Mouse (Mus musculus) embryo, embryonic 11 days (tissue): ENCODE data around the gene Urm1.

Experiments used
- DNase-seq: peaks from one replicate; pipeline ENCODE4 v3.0.0-alpha.2; 2015

Gene Urm1

GRCm38 (mm10) chr2:29831106-29831505 is 11.2 kb downstream of the Urm1 start:
- no peak for DNase-seq

DNA sequence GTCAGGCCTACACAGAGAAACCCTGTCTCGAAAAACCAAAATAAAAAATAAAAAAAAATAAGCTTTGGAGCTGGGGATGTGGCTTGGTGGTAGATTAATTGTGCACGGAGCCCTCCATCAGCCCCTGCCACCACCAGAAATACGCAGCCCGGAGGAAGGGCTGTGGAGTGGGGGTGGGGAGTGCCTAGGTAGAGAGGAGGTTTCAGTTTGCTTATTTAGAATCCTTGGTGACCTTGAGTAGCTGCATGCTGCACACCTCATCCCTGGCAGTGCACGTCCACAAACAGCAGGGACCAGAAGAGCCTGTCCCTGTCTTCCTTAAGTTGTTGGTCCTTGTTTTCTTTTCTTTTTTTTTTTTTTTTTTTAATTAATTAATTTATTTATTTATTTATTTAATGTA is 13.9 kb downstream of the Urm1 start:
- DNase-seq = no peak

DNA sequence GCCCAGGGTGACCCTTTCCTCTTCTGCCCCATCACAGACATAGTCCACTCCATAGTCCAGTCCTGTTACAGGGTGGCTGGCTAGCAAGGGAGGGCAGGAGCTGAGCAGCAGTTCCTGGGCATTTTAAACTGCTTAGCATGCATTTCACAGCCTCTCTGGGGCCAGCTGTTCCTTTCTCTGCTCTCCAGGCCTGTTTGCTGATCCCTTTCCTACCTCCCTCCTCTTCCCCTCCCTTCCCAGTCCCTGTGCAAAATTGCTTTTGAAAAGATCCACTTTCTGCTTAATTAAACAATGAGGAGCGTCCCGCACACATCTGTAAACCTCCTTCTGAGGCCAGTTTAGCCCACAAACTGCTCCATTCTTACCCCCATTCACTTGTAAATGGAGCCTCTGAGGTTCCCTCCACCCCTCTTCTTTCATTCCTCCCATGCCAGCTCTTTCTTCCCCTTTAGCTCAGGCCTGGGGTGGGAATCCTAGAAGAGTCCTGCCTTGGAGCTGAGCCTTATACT is 15.6 kb downstream of the Urm1 start:
- no peak for DNase-seq

DNA sequence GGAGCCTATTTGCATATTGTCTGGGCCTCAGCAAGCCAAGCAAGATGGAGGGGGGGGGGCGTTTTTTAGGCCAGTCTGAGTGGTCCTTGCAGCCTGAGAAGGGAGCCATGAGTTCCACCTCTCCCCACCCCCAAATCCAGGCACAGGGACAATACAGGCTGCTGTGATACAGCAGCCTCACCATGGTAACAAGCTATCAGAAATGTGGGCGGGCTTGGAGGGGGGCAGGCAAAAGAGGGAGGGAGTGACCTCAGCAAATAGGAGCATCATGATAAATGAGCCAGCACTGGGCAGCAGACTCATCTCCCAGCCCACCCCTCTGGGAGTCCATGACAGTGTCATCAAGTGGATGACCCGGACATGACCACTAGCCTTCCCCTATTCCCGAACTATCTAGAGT is 19.6 kb downstream of the Urm1 start:
- DNase-seq = peak; percentile 83

DNA sequence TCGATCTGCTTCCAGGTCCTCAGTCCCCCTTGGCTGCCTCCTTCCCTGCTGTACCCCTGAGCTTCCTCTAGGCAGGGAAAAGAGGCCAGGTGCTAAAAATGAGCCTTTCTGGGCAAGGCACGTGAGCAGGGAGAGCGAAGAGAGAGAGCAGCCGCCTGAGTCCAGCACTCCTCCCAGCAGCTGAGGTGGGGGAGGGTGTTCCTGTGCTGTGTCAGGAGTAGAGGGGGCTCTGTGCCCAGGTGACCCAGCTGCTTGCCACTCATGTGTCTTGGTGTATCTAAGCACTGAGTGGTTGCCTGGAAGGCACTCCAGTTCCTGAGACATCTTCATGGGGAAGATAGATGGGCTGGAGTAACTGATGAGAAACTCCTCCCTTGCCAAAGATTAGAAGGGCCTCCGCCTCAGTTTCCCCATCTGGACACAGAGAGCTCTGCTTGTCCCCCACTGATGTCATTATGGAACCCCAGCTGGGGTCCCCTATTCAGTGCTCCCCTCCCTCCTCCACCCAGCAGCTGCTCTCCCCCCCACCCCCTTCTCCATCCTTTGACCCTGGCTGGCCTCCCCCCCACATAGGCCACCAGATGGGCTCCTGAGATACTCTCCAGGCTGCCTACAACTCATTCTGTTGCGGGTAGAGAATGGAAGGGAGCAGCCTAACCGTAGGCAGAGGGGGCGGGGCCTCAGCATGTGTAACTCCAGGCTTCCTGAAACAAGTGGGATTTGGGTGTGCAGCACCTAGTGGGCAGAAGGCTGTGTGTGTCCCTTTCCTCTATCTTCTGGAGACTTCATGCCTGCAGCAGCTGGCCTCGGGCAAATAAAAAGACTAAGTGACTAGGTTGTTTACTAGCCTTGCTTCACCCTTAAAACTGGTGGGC is 23.6 kb downstream of the Urm1 start:
- peak; percentile 74 for DNase-seq

DNA sequence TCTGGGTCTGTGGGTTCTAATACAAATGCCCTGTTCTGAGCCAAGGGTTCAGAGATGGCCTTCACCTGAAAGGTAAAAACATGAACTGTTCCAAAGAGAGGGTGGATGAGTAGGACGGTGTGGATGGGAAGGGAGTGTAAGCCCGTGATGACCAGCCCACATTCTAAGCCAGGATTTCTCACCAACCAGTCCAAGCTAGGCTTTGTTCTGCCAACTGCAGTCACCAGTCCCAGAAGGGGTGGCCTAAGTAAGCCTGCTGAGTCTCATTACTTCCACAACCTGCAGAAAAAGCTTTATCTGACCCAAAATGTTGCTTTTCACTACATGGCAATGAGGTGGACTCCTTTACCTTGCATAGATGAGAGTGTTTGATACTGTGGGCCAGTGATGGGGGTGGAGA is 24.2 kb downstream of the Urm1 start:
- DNase-seq = no peak

GRCm38 (mm10) chr2:29844661-29845060 is 24.8 kb downstream of the Urm1 start:
- DNase-seq = no peak

DNA sequence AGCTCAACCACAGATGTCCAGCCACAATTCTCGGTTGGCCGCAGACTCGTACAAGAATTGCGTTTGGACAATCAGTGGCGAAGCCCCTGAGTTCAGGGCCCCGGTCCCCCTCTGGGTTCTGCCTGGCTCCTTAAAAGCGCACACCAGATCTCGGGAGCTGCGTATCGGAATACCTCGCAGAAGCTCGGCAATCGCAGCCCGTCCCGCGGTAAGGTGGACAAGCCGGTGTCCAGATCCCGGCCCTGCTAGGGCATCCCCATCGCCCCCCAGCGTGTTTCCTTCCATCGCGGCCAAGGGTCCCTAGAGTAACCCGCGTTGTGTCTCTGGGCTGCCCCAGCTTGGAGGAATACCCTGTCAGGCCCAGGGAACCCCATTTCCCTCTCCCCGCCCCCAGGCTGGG is 25.8 kb downstream of the Urm1 start:
- no peak for DNase-seq

GRCm38 (mm10) chr2:29846061-29846853 is 26.4 kb downstream of the Urm1 start:
- peak; percentile 87 for DNase-seq

GRCm38 (mm10) chr2:29846911-29847310 is 27.0 kb downstream of the Urm1 start:
- peak; percentile 38 for DNase-seq

DNA sequence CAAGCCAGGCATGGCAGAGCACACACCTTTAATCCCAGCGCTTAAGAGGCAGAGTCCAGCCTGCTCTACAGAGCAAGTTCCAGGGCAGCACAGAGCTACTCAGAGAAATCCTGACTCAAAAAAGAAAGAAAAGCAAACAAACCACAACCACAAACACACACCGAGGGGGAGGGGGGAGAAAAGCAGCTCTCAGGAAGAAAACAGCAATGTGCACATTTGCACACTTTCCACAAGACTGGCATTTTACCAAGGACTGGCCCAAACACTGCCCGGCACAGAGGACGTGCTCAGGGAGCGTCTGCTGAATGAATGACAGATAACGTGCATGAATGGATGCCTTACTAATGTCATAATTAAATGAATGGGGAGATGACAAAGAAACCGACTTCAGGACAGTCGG is 29.2 kb downstream of the Urm1 start:
- no peak for DNase-seq

DNA sequence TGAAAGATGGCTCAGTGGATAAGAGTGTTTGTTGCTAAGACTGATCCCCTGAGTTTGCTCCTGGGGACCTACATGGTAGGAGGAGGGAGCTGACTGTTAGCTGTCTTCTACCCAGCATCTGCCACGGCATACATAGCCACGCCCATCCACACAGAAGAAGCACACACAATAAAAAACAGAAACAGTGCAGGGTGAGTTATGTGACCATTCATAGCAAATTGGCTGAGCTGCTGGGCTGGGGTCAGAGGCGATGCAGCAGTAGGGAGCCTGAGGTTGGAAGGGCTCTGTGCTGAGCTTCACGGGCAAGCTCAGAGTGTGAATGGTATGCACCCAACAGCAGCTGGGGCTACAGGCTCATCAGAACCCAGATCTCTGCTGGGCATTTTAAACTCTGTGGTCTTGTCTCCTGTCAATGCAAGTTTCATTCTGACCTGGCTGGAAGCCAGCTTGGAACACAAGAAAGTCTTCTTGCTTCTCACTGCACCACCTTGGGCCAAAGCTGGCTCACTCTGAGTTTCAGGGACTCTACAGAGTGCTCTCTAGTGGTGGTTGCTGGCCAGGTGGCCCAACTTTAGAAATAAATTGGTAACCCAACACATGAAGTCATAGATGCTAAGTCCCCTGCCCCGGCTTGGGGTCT is 30.1 kb downstream of the Urm1 start:
- DNase-seq = peak; percentile 56

GRCm38 (mm10) chr2:29852957-29853485 is 33.1 kb downstream of the Urm1 start:
- DNase-seq = peak; percentile 57

DNA sequence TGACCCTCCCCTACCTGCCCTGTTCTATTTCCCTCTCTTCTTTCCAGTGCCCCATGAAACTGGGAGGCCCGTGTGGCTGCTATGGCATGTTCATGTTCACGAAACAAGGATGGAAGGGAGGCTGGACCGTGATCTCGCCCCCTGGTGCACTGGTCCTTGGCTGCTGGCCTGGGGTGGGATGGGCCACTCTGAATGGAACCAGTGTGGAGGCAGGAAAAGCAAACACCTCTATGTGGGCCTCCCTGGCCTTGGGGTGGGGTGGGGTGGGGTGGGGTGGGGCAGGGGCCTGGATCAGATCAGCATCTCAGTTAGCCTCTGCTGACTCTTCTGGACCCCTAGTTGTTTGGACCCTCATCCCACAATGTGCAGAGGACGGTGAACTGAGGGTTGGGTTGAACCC is 33.9 kb downstream of the Urm1 start:
- no peak for DNase-seq

DNA sequence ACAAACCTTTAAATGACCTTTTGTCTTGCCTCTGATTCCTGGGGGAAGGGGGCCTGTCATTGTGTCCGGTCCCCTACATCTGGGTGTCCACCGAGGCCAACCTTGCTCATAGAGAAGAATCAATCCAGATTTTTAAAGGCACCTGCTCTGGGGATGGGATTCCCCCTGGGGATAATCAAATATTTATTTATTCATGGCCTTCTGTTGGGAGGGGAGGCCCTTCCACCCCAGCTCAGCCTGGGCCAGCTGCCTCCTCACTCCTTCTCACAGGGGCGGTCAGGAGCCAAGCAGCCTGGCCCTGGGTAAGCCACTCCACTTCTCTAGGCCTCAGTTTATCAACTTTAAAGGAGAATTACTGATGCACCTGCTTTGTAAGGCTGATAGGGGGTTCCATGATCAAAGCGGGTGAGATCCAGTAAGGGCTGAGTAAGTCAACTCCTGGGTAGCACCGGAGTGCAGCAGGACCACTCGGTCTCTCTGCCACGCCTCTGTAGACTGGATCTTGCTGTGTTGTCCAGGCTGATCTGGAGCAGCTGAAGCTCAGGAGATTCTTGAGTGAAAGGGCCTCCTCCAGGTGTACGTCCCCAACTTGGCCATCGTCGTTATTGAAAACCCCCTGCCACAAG is 35.8 kb downstream of the Urm1 start:
- DNase-seq = no peak

GRCm38 (mm10) chr2:29856451-29857260 is 36.8 kb downstream of the Urm1 start:
- peak; percentile 82 for DNase-seq

GRCm38 (mm10) chr2:29857341-29857740 is 37.5 kb downstream of the Urm1 start:
- no peak for DNase-seq

- DNase-seq = no peak
Observed at GRCm38 (mm10) chr2:29857967-29858366, 38.1 kb downstream of the Urm1 start.

- DNase-seq = peak; percentile 76
Observed at GRCm38 (mm10) chr2:29858748-29859473, 39.0 kb downstream of the Urm1 start.

- no peak for DNase-seq
Observed at GRCm38 (mm10) chr2:29865125-29865524, 45.2 kb downstream of the Urm1 start.
